Mouse (Mus musculus): ENCODE measurements around the gene Inka2.
A peak's percentile ranks its signal among the peaks of the same experiment; 100 is the strongest.
"Not testable (repeated sequence)": the region's sequence is repeated elsewhere in the genome, so short reads cannot be mapped to it uniquely, and the experiment has no call there.

Inka2 gene

GRCm38 (mm10) chr3:105697148-105697441 lies 7.3 kb upstream of the Inka2 start:
- DNase-seq (ENCODE audit: low spot score): no peak

- no peak for DNase-seq (ENCODE audit: low spot score)
Measured at GRCm38 (mm10) chr3:105698311-105698710, 6.1 kb upstream of the Inka2 start.

- DNase-seq (ENCODE audit: low spot score): no peak
Measured at GRCm38 (mm10) chr3:105699241-105699933, 5.0 kb upstream of the Inka2 start.

- DNase-seq (ENCODE audit: low spot score): not testable (repeated sequence)
Measured at GRCm38 (mm10) chr3:105700786-105701185, 3.6 kb upstream of the Inka2 start.

- DNase-seq (ENCODE audit: low spot score): no peak
Measured at GRCm38 (mm10) chr3:105701399-105701798, 3.0 kb upstream of the Inka2 start.

- DNase-seq (ENCODE audit: low spot score): no peak
Measured at GRCm38 (mm10) chr3:105703571-105703970, 828 bp upstream of the Inka2 start.

- DNase-seq (ENCODE audit: low spot score): peak; percentile 88
Measured at GRCm38 (mm10) chr3:105705061-105705549, 706 bp downstream of the Inka2 start.

GRCm38 (mm10) chr3:105705561-105705960 lies 1.2 kb downstream of the Inka2 start:
- no peak for DNase-seq (ENCODE audit: low spot score)

- no peak for DNase-seq (ENCODE audit: low spot score)
Measured at GRCm38 (mm10) chr3:105706366-105707020, 2.1 kb downstream of the Inka2 start.

GRCm38 (mm10) chr3:105707590-105707989 lies 3.2 kb downstream of the Inka2 start:
- no peak for DNase-seq (ENCODE audit: low spot score)

GRCm38 (mm10) chr3:105710246-105710645 lies 5.8 kb downstream of the Inka2 start:
- DNase-seq (ENCODE audit: low spot score): no peak

- DNase-seq (ENCODE audit: low spot score): no peak
Measured at GRCm38 (mm10) chr3:105711741-105712140, 7.3 kb downstream of the Inka2 start.

GRCm38 (mm10) chr3:105712827-105713226 lies 8.4 kb downstream of the Inka2 start:
- no peak for DNase-seq (ENCODE audit: low spot score)

- DNase-seq (ENCODE audit: low spot score): no peak
Measured at GRCm38 (mm10) chr3:105714091-105714819, 9.9 kb downstream of the Inka2 start.

- DNase-seq (ENCODE audit: low spot score): no peak
Measured at GRCm38 (mm10) chr3:105714820-105715167, 10.4 kb downstream of the Inka2 start.

GRCm38 (mm10) chr3:105716353-105717000 lies 12.1 kb downstream of the Inka2 start:
- DNase-seq (ENCODE audit: low spot score): no peak

GRCm38 (mm10) chr3:105717856-105718555 lies 13.6 kb downstream of the Inka2 start:
- DNase-seq (ENCODE audit: low spot score): no peak

- no peak for DNase-seq (ENCODE audit: low spot score)
Measured at GRCm38 (mm10) chr3:105718746-105719145, 14.3 kb downstream of the Inka2 start.

GRCm38 (mm10) chr3:105719979-105720378 lies 15.6 kb downstream of the Inka2 start:
- no peak for DNase-seq (ENCODE audit: low spot score)

- no peak for DNase-seq (ENCODE audit: low spot score)
Measured at GRCm38 (mm10) chr3:105720514-105720913, 16.1 kb downstream of the Inka2 start.

- DNase-seq (ENCODE audit: low spot score): no peak
Measured at GRCm38 (mm10) chr3:105721681-105722201, 17.3 kb downstream of the Inka2 start.

- no peak for DNase-seq (ENCODE audit: low spot score)
Measured at GRCm38 (mm10) chr3:105722510-105722909, 18.1 kb downstream of the Inka2 start.

All from layer of hippocampus, adult 11-12 months (tissue).